Mouse (Mus musculus) lung, postnatal 0 days (tissue): ENCODE measurements at regions not wholly inside any gene's neighbourhood (a gene's known extent, or its start where the extent isn't known, plus 50 kb on each side); places are given as distances from the start of the nearest gene placed in this dataset.

ENCODE experiments used
- ATAC-seq: fragments of 200-750 bp; cut with Nextera tagmentation; 2 replicates; pipeline ENCODE4 v1.8.0; 2017; ENCODE audit warnings: moderate library complexity
- DNase-seq: peaks from one replicate; pipeline ENCODE4 v3.0.0-alpha.2; 2016; ENCODE audit warnings: low spot score
- H3K27ac ChIP-seq: fragments of 300-500 bp; sonication (generic); 2 replicates; pipeline ENCODE4 v1.5.1; 2014; ENCODE audit warnings: antibody characterized with exemption, mild to moderate bottlenecking, low read length, mixed read lengths
- H3K27me3 ChIP-seq: fragments of 300-500 bp; sonication (generic); replicated peaks from 2 replicates; pipeline ENCODE4 v1.6.1; 2014; ENCODE audit warnings: low read length, mixed read lengths; ENCODE audit not compliant: insufficient read depth
- H3K36me3 ChIP-seq: fragments of 300-500 bp; sonication (generic); 2 replicates; pipeline ENCODE4 v1.6.1; 2014; ENCODE audit warnings: low read length, mixed read lengths; ENCODE audit not compliant: insufficient read depth
- H3K4me1 ChIP-seq: fragments of 300-500 bp; sonication (generic); 2 replicates; pipeline ENCODE4 v1.6.1; 2014; ENCODE audit warnings: antibody characterized with exemption, low read depth, low read length, mixed read lengths; ENCODE audit not compliant: insufficient read depth
- H3K4me2 ChIP-seq: fragments of 300-500 bp; sonication (generic); replicated peaks from 2 replicates; pipeline ENCODE4 v1.6.1; 2014; ENCODE audit warnings: low read depth, mild to moderate bottlenecking, low read length, moderate library complexity, mixed read lengths
- H3K4me3 ChIP-seq: fragments of 300-500 bp; sonication (generic); 2 replicates; pipeline ENCODE4 v1.5.1; 2014; ENCODE audit warnings: low read depth, low read length
- H3K9ac ChIP-seq: fragments of 300-500 bp; sonication (generic); replicated peaks from 2 replicates; pipeline ENCODE4 v1.6.1; 2014; ENCODE audit warnings: low read depth, mild to moderate bottlenecking
- H3K9me3 ChIP-seq: fragments of 300-500 bp; sonication (generic); 2 replicates; pipeline ENCODE4 v1.6.1; 2016; ENCODE audit warnings: low read length, mixed read lengths
- CTCF ChIP-seq: IDR thresholded peaks from 2 replicates; pipeline ENCODE4 v1.5.1; 2016; ENCODE audit warnings: antibody characterized with exemption, mild to moderate bottlenecking
- EP300 ChIP-seq: IDR thresholded peaks from 2 replicates; pipeline ENCODE4 v1.6.1; 2016; ENCODE audit warnings: antibody characterized with exemption, mild to moderate bottlenecking, control low read depth
- WGBS: fragments of 180-500 bp; shearing (Covaris S2); extraction: QIAGEN DNeasy Blood & Tissue Kit; methylation state at CpG from one replicate; pipeline ENCODE4 v1.1.7; 2014; 5-methylcytosine and 5-hydroxymethylcytosine counted together

GRCm38 (mm10) chr16:30144818-30145464 lies 80.8 kb downstream of the Hes1 start:
- 12% methylated on average over 13 of the region's 13 CpGs for WGBS
- TF ChIP-seq CTCF (no peak), EP300 (no peak)
- Histone ChIP-seq H3K9ac (no peak overlapping the region), H3K36me3 (no peaks in the 10 kb centered on the region), H3K4me3 (no peak overlapping the region), H3K27me3 (no peaks in the 10 kb centered on the region), H3K4me1 (no peaks in the 10 kb centered on the region), H3K9me3 (no peaks in the 10 kb centered on the region), H3K4me2 (peak overlapping the region; percentile 36), H3K27ac (no peak overlapping the region)
- DNase-seq (no peak), ATAC-seq (no peak)

- DNase-seq (peak; percentile 43), ATAC-seq (peak; percentile 9; the same call in 1 of the 2 replicates)
- no peak for TF ChIP-seq EP300
- no peak for TF ChIP-seq CTCF
- H3K27ac ChIP-seq, result no peak overlapping the region
- no peaks in the 10 kb centered on the region for H3K4me1 ChIP-seq
- no peak overlapping the region for H3K9ac ChIP-seq
- H3K27me3 ChIP-seq, result no peaks in the 10 kb centered on the region
- WGBS, result 27% methylated on average over 16 of the region's 16 CpGs
- H3K4me2 ChIP-seq, result peak overlapping the region; percentile 36
- H3K36me3 ChIP-seq, result no peaks in the 10 kb centered on the region
- H3K4me3 ChIP-seq, result no peak overlapping the region
- no peaks in the 10 kb centered on the region for H3K9me3 ChIP-seq
Observed at GRCm38 (mm10) chr16:30145465-30146207, 81.5 kb downstream of the Hes1 start.

DNA sequence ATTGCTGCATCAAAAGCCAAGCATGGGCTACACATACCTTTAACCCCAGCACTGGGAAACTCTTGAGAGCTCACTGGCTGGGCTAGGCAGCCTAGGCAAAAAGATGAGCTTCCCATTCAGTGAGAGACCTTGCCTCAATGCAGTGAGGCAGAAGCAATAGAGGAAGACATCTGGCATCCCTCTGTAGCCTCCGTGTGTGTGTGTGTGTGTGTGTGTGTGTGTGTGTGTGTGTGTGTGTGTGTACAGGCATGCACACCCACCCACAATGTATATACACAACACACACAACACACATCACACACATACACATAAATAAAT lies 82.0 kb downstream of the Hes1 start:
- DNase-seq, result no peak
- Histone ChIP-seq H3K36me3 (no peaks in the 10 kb centered on the region), H3K9me3 (no peaks in the 10 kb centered on the region), H3K27me3 (no peaks in the 10 kb centered on the region), H3K4me3 (no peak overlapping the region), H3K27ac (no peak overlapping the region), H3K9ac (no peak overlapping the region), H3K4me2 (no peak overlapping the region), H3K4me1 (no peaks in the 10 kb centered on the region)
- WGBS, result 89% methylated on average over 1 of the region's 1 CpGs
- no peak for ATAC-seq
- TF ChIP-seq CTCF, result no peak
- TF ChIP-seq EP300, result no peak

DNA sequence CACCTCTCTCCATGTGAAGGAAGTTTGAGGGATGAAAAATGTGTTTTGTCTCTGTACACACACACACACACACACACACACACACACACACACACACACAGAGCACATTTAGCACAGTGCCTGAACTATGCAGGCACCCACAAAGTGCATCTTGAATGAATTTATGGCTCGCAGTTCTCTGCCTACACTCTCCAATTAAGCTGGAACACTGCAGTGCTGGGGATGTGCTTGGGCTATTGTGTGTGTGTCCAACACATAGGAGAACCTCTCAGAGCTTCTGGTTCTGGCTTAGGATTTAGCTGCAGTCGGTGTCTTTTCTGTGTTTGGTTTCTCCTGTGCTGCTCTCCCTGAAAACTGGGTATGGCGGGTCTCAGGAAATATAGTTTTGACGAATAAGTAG lies 83.1 kb downstream of the Hes1 start:
- ATAC-seq, result no peak
- H3K36me3 ChIP-seq, result no peaks in the 10 kb centered on the region

DNA sequence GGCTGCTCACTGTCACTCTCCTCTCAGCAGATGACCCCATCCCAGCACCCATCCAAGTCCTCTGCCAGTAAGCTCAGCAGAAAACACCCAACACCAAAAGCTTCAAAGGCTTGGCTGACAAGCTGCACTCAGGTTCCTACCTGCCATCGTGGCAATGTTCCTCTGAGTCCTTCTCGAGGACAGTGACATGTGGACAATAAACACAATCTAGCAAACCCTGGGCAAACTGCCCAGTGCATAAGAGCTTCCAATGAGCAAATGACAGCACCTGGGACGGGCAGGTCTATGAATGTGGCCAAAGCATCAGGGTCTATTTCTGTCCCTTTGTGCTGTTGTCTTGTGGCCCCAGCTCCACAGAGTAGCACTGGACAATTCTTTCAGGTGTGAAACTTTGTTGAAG lies 86.9 kb downstream of the Hes1 start:
- H3K36me3 ChIP-seq, result no peaks in the 10 kb centered on the region
- H3K4me3 ChIP-seq, result no peak overlapping the region
- H3K4me2 ChIP-seq, result no peak overlapping the region
- ATAC-seq, result no peak
- no peak overlapping the region for H3K9ac ChIP-seq
- no peak for DNase-seq
- H3K4me1 ChIP-seq, result no peaks in the 10 kb centered on the region
- 33% methylated on average over 3 of the region's 3 CpGs for WGBS
- TF ChIP-seq EP300 (no peak), CTCF (no peak)
- H3K9me3 ChIP-seq, result no peaks in the 10 kb centered on the region
- no peaks in the 10 kb centered on the region for H3K27me3 ChIP-seq
- H3K27ac ChIP-seq, result no peak overlapping the region

More for the DNA sequence above, 83.1 kb downstream of the Hes1 start:
- TF ChIP-seq EP300 (no peak), CTCF (no peak)
- Histone ChIP-seq H3K4me1 (no peaks in the 10 kb centered on the region), H3K4me3 (no peak overlapping the region), H3K9me3 (no peaks in the 10 kb centered on the region), H3K4me2 (no peak overlapping the region), H3K27ac (no peak overlapping the region), H3K9ac (no peak overlapping the region), H3K27me3 (no peaks in the 10 kb centered on the region)
- 87% methylated on average over 4 of the region's 4 CpGs for WGBS
- no peak for DNase-seq

DNA sequence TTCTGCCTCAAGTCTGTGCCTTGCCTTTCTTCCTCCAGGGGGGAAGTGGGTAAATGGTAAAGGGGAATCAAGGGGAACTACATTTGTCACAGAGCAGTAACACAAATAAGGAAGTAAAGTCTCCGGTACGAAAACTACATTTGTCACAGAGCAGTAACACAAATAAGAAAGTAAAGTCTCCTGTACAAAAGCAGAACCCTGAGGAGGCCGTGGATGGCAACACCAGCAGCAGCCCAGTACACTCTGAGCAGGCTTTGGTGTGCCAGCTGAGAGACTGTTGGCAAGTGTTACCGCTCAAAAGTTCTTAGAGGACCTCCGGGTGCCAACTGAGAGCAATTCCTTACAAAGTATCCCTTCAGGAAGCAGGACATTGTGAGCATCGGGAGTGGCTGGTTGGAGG lies 90.9 kb downstream of the Hes1 start:
- H3K4me3 ChIP-seq, result no peak overlapping the region
- TF ChIP-seq CTCF (no peak), EP300 (no peak)
- WGBS, result 13% methylated on average over 6 of the region's 6 CpGs
- DNase-seq, result peak; percentile 48
- H3K4me2 ChIP-seq, result no peak overlapping the region
- no peak for ATAC-seq
- no peaks in the 10 kb centered on the region for H3K36me3 ChIP-seq
- H3K4me1 ChIP-seq, result no peaks in the 10 kb centered on the region
- no peaks in the 10 kb centered on the region for H3K27me3 ChIP-seq
- no peaks in the 10 kb centered on the region for H3K9me3 ChIP-seq
- no peak overlapping the region for H3K27ac ChIP-seq
- H3K9ac ChIP-seq, result no peak overlapping the region
